Mouse (Mus musculus) B cell, adult (primary cell): ENCODE data around the gene Ceacam3. TPM values are rescaled to one million over a fixed set of nuclear protein-coding genes. Genes with fewer than 3 reads are reported as not detected.

ENCODE experiments used
- total RNA-seq: library from RNA; stranded (reverse); gene quantifications from 4 replicates; pipeline ENCODE4 v1.2.4, GENCODE M21; 2023; ENCODE audit not compliant: inconsistent age

The Ceacam3 gene
- total RNA-seq = not detected in 4 replicates

DNA sequence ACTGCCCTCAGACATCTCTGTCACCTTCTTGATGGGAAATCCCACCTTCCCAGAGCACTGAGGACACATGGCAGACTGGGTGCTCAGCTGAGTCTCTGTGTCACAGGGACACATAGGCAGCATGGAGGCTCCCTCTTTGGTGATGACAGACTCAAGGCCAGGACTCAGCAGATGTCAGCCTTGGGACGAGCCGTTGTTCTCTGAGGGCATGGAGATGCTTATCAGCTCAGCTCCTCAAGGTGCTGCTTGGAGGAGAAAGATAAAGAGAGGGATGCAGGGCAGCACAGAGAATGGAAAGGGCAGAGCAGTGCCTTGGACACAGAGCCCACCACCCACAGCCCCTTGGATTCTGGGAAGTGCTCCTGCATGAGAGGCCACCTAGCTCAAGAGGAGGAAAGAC lies at the start of gene Ceacam3:
Ceacam3 (plus strand) TSS at position 352 of the 400 bp plus-strand sequence.

DNA sequence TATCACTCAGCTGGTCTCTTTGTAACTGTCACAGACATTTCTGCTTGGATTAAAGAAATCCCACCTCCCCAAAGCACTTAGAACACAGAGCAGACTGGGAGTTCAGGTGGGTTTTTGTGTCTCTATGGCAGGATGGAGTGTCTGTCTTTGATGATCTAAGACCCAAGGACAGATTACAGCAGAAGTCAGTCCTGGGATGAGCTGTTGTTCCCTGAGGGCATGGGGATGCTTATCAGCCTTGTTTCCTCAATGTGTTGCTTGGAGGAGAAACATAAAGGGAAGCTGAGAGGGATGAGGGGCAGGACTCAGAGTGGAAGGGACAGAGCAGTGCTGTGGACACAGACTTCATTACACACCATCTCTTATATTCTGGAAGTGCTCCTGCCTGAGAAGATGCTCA lies 53.1 kb downstream of the Ceacam3 start, which contains the start of gene Psg29:
Psg29 (plus strand) TSS at position 301 of the 400 bp plus-strand sequence.

Other genes with a start within 250 kb of the Ceacam3 start
- 0.16 TPM in 1 of 4 replicates, not detected in the others for gene Ptgir, start 243.8 kb upstream of the Ceacam3 start, total RNA-seq
- gene Calm3, start 226.2 kb upstream of the Ceacam3 start, total RNA-seq = 124 to 150 TPM (median 135 TPM) in 4 replicates
- 0.12 to 0.13 TPM in 2 of 4 replicates, not detected in the others for gene Pnmal2, start 205.6 kb upstream of the Ceacam3 start, total RNA-seq
- not detected in 4 replicates for gene Pnmal1, start 190.6 kb upstream of the Ceacam3 start, total RNA-seq
- 0.09 to 0.64 TPM (median 0.41 TPM) in 4 replicates for gene Gm42372, start 167.2 kb upstream of the Ceacam3 start, total RNA-seq
- gene Ccdc8, start 157.6 kb upstream of the Ceacam3 start, total RNA-seq = not detected in 4 replicates
- gene Ppp5c, start 122.4 kb upstream of the Ceacam3 start, total RNA-seq = 135 to 168 TPM (median 151 TPM) in 4 replicates
- gene Hif3a, start 87.9 kb upstream of the Ceacam3 start, total RNA-seq = 1.2 to 2.2 TPM (median 1.7 TPM) in 4 replicates
- gene Psg16, start 76.2 kb upstream of the Ceacam3 start, total RNA-seq = 0.10 to 0.16 TPM (median 0.12 TPM) in 3 of 4 replicates, not detected in the other
- not detected in 4 replicates for gene Psg29, start 53.2 kb downstream of the Ceacam3 start, total RNA-seq